Mouse (Mus musculus) adrenal gland (tissue): ENCODE measurements around the gene Mrps27.

Experiments used
- intact Hi-C: fragments of 180-260 bp; cut with DNase I; formaldehyde crosslinking; loops from one replicate; pipeline ENCODE4 v1.15.1; 2025

Gene Mrps27

GRCm38 (mm10) chr13:99461886-99462285, 117.3 kb downstream of the Mrps27 start:
- intact Hi-C loops = no loop called here

- intact Hi-C loops = no loop called here
Observed at GRCm38 (mm10) chr13:99464551-99464950, 120.0 kb downstream of the Mrps27 start.
